In the genomic region with DNA sequence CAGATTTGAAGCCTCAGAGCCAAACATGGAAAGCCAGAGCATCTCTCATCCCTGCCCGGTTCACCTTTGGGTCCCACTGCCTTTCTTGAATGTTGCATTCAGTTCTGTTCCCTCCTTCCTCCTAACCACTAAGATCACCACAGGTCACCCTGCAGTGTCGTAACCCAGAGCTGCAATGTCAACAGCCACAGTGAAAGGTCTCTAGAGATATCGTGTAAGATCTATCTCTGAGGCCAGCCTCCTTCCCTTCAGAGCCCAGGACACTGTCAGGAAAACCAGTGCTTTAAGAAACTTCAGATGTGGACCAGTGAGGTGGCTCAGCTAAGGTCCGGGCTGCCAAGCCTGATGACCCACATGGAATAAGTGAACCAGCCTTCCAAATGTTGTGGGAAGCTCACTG, we compare ENCODE assay signal across 12 mouse cellular contexts. TPM values are rescaled to one million over a fixed set of nuclear protein-coding genes. Genes with fewer than 3 reads are reported as not detected.
DNase-seq lines count a peak whose midpoint lies in the region; ATAC-seq and TF ChIP-seq lines count a peak whose summit lies in the region.
"Had no signal": no experiment of that assay in that cellular context is flagged by ENCODE, and none has a peak within 500 bp of the region (broad histone marks: within the 10 kb centered on the region; RNA-seq: fewer than 3 reads in every experiment).

No protein-coding gene starts in this region.

- no peak for TF ChIP-seq EP300 in heart, postnatal 0 days (IDR thresholded peaks at IDR 0.05; ENCODE audit: low read depth)

- ATAC-seq in heart, postnatal 0 days (ENCODE audit: insufficient read depth, low read depth): no peak
- peak; percentile 19; the same call in 1 of the 2 replicates for ATAC-seq in common myeloid progenitor, adult 5-6 weeks (replicated peaks; ENCODE audit: low read depth, poor library complexity, severe bottlenecking)
- ATAC-seq in limb, embryonic 15.5 days (ENCODE audit: insufficient number of reproducible peaks, low FRiP score, low TSS enrichment, low read depth): no peak
- ATAC-seq in midbrain, embryonic 15.5 days (replicated peaks): no peak
- ATAC-seq: forebrain, embryonic 16.5 days had no signal

- no peak for TF ChIP-seq CTCF in heart, postnatal 0 days (IDR thresholded peaks at IDR 0.05; ENCODE audit: low read depth)

- H3K9me3 ChIP-seq in heart, postnatal 0 days (replicated peaks; ENCODE audit: control insufficient read depth, low read length): no peaks in the 10 kb centered on the region
- no peaks in the 10 kb centered on the region for H3K9me3 ChIP-seq in limb, embryonic 15.5 days
- no peaks in the 10 kb centered on the region for H3K9me3 ChIP-seq in midbrain, embryonic 15.5 days
- H3K9me3 ChIP-seq: hindbrain, embryonic 15.5 days had no signal

- H3K4me2 ChIP-seq in heart, postnatal 0 days (ENCODE audit: low read depth, low read length): 0 out of 2 replicates have a peak overlapping the region, but pooled peaks have one; percentile 87
- H3K4me2 ChIP-seq in limb, embryonic 15.5 days: peak overlapping the region; percentile 93
- H3K4me2 ChIP-seq in midbrain, embryonic 15.5 days: no peak overlapping the region
- H3K4me2 ChIP-seq: hindbrain, embryonic 15.5 days had no signal

- no peak overlapping the region for H3K4me3 ChIP-seq in heart, postnatal 0 days (ENCODE audit: low read depth, low read length)
- H3K4me3 ChIP-seq in limb, embryonic 15.5 days: peak overlapping the region; percentile 54
- H3K4me3 ChIP-seq in midbrain, embryonic 15.5 days: no peak overlapping the region
- H3K4me3 ChIP-seq: hindbrain, embryonic 15.5 days had no signal

- no peak for DNase-seq in heart, postnatal 0 days (ENCODE audit: low spot score)
- DNase-seq in heart, postnatal 36 days: no peak
- DNase-seq in 3T3-L1 (ENCODE audit: low read depth, low spot score): peak; percentile 67
- no peak for DNase-seq in kidney, postnatal 4 days
- no peak for DNase-seq in Muller cell, postnatal 12 days (ENCODE audit: inconsistent ontology term)
- DNase-seq: cerebellum, postnatal 14 days; thymus, postnatal 25 days had no signal

- H3K4me1 ChIP-seq in heart, postnatal 0 days (ENCODE audit: control insufficient read depth, insufficient read depth): peaks cover 26% of the 10 kb centered on the region
- peaks cover 96% of the 10 kb centered on the region for H3K4me1 ChIP-seq in limb, embryonic 15.5 days
- peaks cover 15% of the 10 kb centered on the region for H3K4me1 ChIP-seq in midbrain, embryonic 15.5 days

- WGBS in heart, postnatal 0 days: 61% methylated on average over 4 of the region's 4 CpGs
- WGBS in limb, embryonic 15.5 days: 76% methylated on average over 4 of the region's 4 CpGs
- WGBS in midbrain, embryonic 15.5 days: 78% methylated on average over 4 of the region's 4 CpGs

- intact Hi-C loops in heart, postnatal 36 days (cut with DNase I): no loop called here

- no peak overlapping the region for H3K9ac ChIP-seq in heart, postnatal 0 days (replicated peaks; ENCODE audit: low read depth, low read length)
- H3K9ac ChIP-seq in limb, embryonic 15.5 days: no peak overlapping the region
- H3K9ac ChIP-seq in midbrain, embryonic 15.5 days: no peak overlapping the region
- H3K9ac ChIP-seq: hindbrain, embryonic 15.5 days had no signal

- H3K36me3 ChIP-seq in heart, postnatal 0 days (replicated peaks; ENCODE audit: control insufficient read depth, insufficient read depth, low read length): no peaks in the 10 kb centered on the region
- peaks cover 7% of the 10 kb centered on the region; the same call in 1 of the 2 replicates for H3K36me3 ChIP-seq in limb, embryonic 15.5 days
- no peaks in the 10 kb centered on the region for H3K36me3 ChIP-seq in midbrain, embryonic 15.5 days (replicated peaks)
- H3K36me3 ChIP-seq: hindbrain, embryonic 15.5 days had no signal

- H3K27me3 ChIP-seq in heart, postnatal 0 days (ENCODE audit: control insufficient read depth, insufficient read depth, low read length): peaks cover 36% of the 10 kb centered on the region
- no peaks in the 10 kb centered on the region for H3K27me3 ChIP-seq in limb, embryonic 15.5 days
- H3K27me3 ChIP-seq in midbrain, embryonic 15.5 days (replicated peaks): peaks cover 34% of the 10 kb centered on the region

- H3K27ac ChIP-seq in heart, postnatal 0 days (ENCODE audit: low read depth): no peak overlapping the region
- no peak overlapping the region for H3K27ac ChIP-seq in limb, embryonic 15.5 days
- no peak overlapping the region for H3K27ac ChIP-seq in midbrain, embryonic 15.5 days
- H3K27ac ChIP-seq: hindbrain, embryonic 15.5 days had no signal

RNA-seq across cellular contexts. Expression of a gene that starts 1.8 kb away (rescaled TPM):
- 31.3 and 43.1 TPM in 2 replicates for total RNA-seq in heart, postnatal 0 days (2014; rRNA removed; ENCODE audit: low replicate concordance)
- polyA plus RNA-seq in heart, postnatal 0 days (2015; fragmentation: Nextera tagmentation; extraction: Ambion mirVana): 23.1 and 24.3 TPM in 2 replicates
- total RNA-seq in heart, postnatal 36 days (2021): 10 to 100 TPM; 21.1 to 25.9 TPM
- 5.5 and 7.2 TPM in 2 replicates for total RNA-seq in common myeloid progenitor, adult 5-6 weeks (2017)
- 105 and 121 TPM in 2 replicates for polyA plus RNA-seq in limb, embryonic 15.5 days (2015; fragmentation: Nextera tagmentation; extraction: Ambion mirVana)
- 3.6 and 4.4 TPM in 2 replicates for polyA plus RNA-seq in midbrain, embryonic 15.5 days (2015; fragmentation: Nextera tagmentation; extraction: Ambion mirVana)
